Mouse (Mus musculus) embryonic fibroblast, embryonic 13.5 days (primary cell): ENCODE data around the gene Zfp758.

Experiments
- CTCF ChIP-seq: IDR thresholded peaks from 2 replicates; pipeline ENCODE4 v1.5.1; 2011; ENCODE audit warnings: mild to moderate bottlenecking, control low read depth, low read length, moderate library complexity, borderline replicate concordance; ENCODE audit not compliant: insufficient read depth
- POLR2A ChIP-seq: IDR thresholded peaks from 2 replicates; pipeline ENCODE4 v1.6.1; 2011; ENCODE audit warnings: low read depth, mild to moderate bottlenecking, control low read depth, low read length, moderate library complexity

GRCm38 (mm10) chr17:22424636-22425354 lies 63.5 kb downstream of the Zfp758 start:
- TF ChIP-seq CTCF = no peak
- no peak for TF ChIP-seq POLR2A
